Mouse (Mus musculus): ENCODE data around the gene Gm10217. TPM values are rescaled to one million over a fixed set of nuclear protein-coding genes. Genes with fewer than 3 reads are reported as not detected.

Gm10217 gene
- polyA plus RNA-seq (2014; fragmentation: Illumina TruSeq; extraction: RNeasy Lipid Tissue Mini Kit (QIAGEN cat#74804); ENCODE audit: low read depth, low replicate concordance), result not detected

GRCm38 (mm10) chr8:9863951-9864350 lies at the start of gene Gm10217:
TSS of gene Gm10217 (plus strand) at chr8:9864251.

Other genes starting within 250 kb of the Gm10217 start
- not detected for gene Fam155a, start 93.1 kb upstream of the Gm10217 start, polyA plus RNA-seq (2014; fragmentation: Illumina TruSeq; extraction: RNeasy Lipid Tissue Mini Kit (QIAGEN cat#74804); ENCODE audit: low read depth, low replicate concordance)
- gene Lig4, start 113.4 kb downstream of the Gm10217 start, polyA plus RNA-seq (2014; fragmentation: Illumina TruSeq; extraction: RNeasy Lipid Tissue Mini Kit (QIAGEN cat#74804); ENCODE audit: low read depth, low replicate concordance), result 5.5 TPM
- 12.1 TPM for gene Abhd13, start 113.5 kb downstream of the Gm10217 start, polyA plus RNA-seq (2014; fragmentation: Illumina TruSeq; extraction: RNeasy Lipid Tissue Mini Kit (QIAGEN cat#74804); ENCODE audit: low read depth, low replicate concordance)
- gene Tnfsf13b, start 142.2 kb downstream of the Gm10217 start, polyA plus RNA-seq (2014; fragmentation: Illumina TruSeq; extraction: RNeasy Lipid Tissue Mini Kit (QIAGEN cat#74804); ENCODE audit: low read depth, low replicate concordance), result 4.2 TPM